Mouse (Mus musculus): ENCODE results near the gene Bloc1s1.

DNA sequence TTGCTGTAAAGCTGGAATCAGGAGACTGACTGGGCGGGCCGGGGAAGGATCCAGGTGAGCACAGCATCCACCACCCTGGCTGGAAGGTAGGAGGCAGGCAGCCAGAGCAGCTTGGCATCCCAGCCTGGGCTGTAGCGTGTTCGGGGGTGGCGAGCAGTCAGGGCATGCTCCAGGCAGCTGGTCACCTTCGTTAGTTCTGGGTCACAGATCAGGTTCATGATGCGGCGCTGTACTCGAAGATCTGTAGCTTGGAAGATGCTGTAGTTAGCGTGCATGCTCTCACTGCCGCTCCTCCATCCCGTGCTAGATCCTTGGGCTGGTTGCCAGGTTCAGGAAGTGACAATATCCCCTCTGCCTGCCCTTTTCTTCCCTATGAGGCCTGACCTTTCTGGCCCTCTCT lies 10.1 kb downstream of the Bloc1s1 start:
- TF ChIP-seq POLR2A (IDR thresholded peaks at IDR 0.05; ENCODE audit: borderline replicate concordance, low read depth, low read length), result no peak
- no peak for TF ChIP-seq CTCF (IDR thresholded peaks at IDR 0.05; ENCODE audit: low read depth, low read length)
